Mouse (Mus musculus) MEL (cell line): ENCODE measurements around the gene Zfp354b. TPM values are rescaled to one million over a fixed set of nuclear protein-coding genes. Genes with fewer than 3 reads are reported as not detected.

Experiments
- DNase-seq: peaks from one replicate; pipeline ENCODE4 v3.0.0; 2011; ENCODE audit warnings: low read depth, low spot score
- H3K27ac ChIP-seq: 2 replicates; pipeline ENCODE4 v1.5.1; 2012; ENCODE audit warnings: low read depth, mild to moderate bottlenecking, control low read depth, low read length, moderate library complexity; ENCODE audit not compliant: control insufficient read depth
- H3K27me3 ChIP-seq, 2 experiments: fragments of 150-350 bp in 1 of 2; sonication (generic) in 1 of 2; 2 replicates each; pipeline ENCODE4 v1.6.1; 2012; ENCODE audit warnings: low read length in 2 of 2, mild to moderate bottlenecking in 2 of 2, improper control_type of control experiment in 1 of 2, moderate library complexity in 1 of 2; ENCODE audit not compliant: insufficient read depth in 2 of 2, control insufficient read depth in 1 of 2
- H3K36me3 ChIP-seq, 2 experiments: 2 replicates each; pipeline ENCODE4 v1.6.1; 2012 to 2014; ENCODE audit warnings: low read length in 2 of 2, improper control_type of control experiment in 1 of 2, inconsistent platforms in 1 of 2, mild to moderate bottlenecking in 1 of 2; ENCODE audit not compliant: insufficient read depth in 2 of 2, control insufficient read depth in 1 of 2
- H3K4me1 ChIP-seq, 2 experiments: fragments of 150-350 bp in 1 of 2; sonication (generic) in 1 of 2; 2 replicates each; pipeline ENCODE4 v1.6.1; 2012; ENCODE audit warnings: low read length in 2 of 2, improper control_type of control experiment in 1 of 2, mild to moderate bottlenecking in 1 of 2; ENCODE audit not compliant: insufficient read depth in 2 of 2, control insufficient read depth in 1 of 2
- H3K4me3 ChIP-seq, 2 experiments: fragments of 150-350 bp in 1 of 2; sonication (generic) in 1 of 2; 2 replicates each; pipeline ENCODE4 v1.5.1; 2012; ENCODE audit warnings: low read depth in 2 of 2, low read length in 2 of 2, mild to moderate bottlenecking in 2 of 2, moderate library complexity in 2 of 2, control low read depth in 1 of 2, improper control_type of control experiment in 1 of 2; ENCODE audit not compliant: control insufficient read depth in 1 of 2, insufficient read depth in 1 of 2
- H3K79me2 ChIP-seq: 2 replicates; pipeline ENCODE4 v1.6.1; 2012; ENCODE audit warnings: mild to moderate bottlenecking, low read length, moderate library complexity; ENCODE audit not compliant: control insufficient read depth, poor library complexity, insufficient read depth
- H3K9ac ChIP-seq: 2 replicates; pipeline ENCODE4 v1.6.1; 2012; ENCODE audit warnings: low read depth, mild to moderate bottlenecking, control low read depth, low read length, moderate library complexity; ENCODE audit not compliant: control insufficient read depth, poor library complexity, severe bottlenecking
- H3K9me3 ChIP-seq: fragments of 150-350 bp; sonication (generic); replicated peaks from 2 replicates; pipeline ENCODE4 v1.6.1; 2012; ENCODE audit warnings: mild to moderate bottlenecking, low read length, improper control_type of control experiment, moderate library complexity; ENCODE audit not compliant: insufficient read depth
- BHLHE40 ChIP-seq: IDR thresholded peaks from 2 replicates; pipeline ENCODE4 v1.6.1; 2012; ENCODE audit warnings: low read depth, mild to moderate bottlenecking, inconsistent platforms, low read length, improper control_type of control experiment, borderline replicate concordance
- E2F4 ChIP-seq: IDR thresholded peaks from 2 replicates; pipeline ENCODE4 v1.6.1; 2011; ENCODE audit warnings: low read depth, low read length, improper control_type of control experiment, borderline replicate concordance
- EP300 ChIP-seq, 2 experiments: IDR thresholded peaks; 2 replicates each; pipeline ENCODE4 v1.6.1; 2011; ENCODE audit warnings: improper control_type of control experiment in 2 of 2, low read length in 2 of 2, low read depth in 1 of 2, mild to moderate bottlenecking in 1 of 2
- ETS1 ChIP-seq: IDR thresholded peaks from 2 replicates; pipeline ENCODE4 v1.6.1; 2012; ENCODE audit warnings: low read depth, mild to moderate bottlenecking, inconsistent platforms, low read length, improper control_type of control experiment, moderate library complexity
- GABPA ChIP-seq: IDR thresholded peaks from 2 replicates; pipeline ENCODE4 v1.6.1; 2012; ENCODE audit warnings: low read depth, mild to moderate bottlenecking, inconsistent platforms, low read length, improper control_type of control experiment, moderate library complexity
- GATA1 ChIP-seq: IDR thresholded peaks from 2 replicates; pipeline ENCODE4 v1.6.1; 2011; ENCODE audit warnings: low read depth, low read length, improper control_type of control experiment
- JUND ChIP-seq: IDR thresholded peaks from 2 replicates; pipeline ENCODE4 v1.6.1; 2011; ENCODE audit warnings: low read depth, mild to moderate bottlenecking, improper control_type of control experiment, low read length
- MAX ChIP-seq: IDR thresholded peaks from 2 replicates; pipeline ENCODE4 v1.6.1; 2011; ENCODE audit warnings: low read length, improper control_type of control experiment
- MYB ChIP-seq: IDR thresholded peaks from 2 replicates; pipeline ENCODE4 v1.6.1; 2011; ENCODE audit warnings: mild to moderate bottlenecking, low read depth, low read length, improper control_type of control experiment
- MYC ChIP-seq: IDR thresholded peaks from 2 replicates; pipeline ENCODE4 v1.6.1; 2011; ENCODE audit warnings: low read depth, mild to moderate bottlenecking, low read length, improper control_type of control experiment, moderate library complexity
- POLR2AphosphoS2 ChIP-seq: IDR thresholded peaks from 2 replicates; pipeline ENCODE4 v1.6.1; 2011; ENCODE audit warnings: low read length, improper control_type of control experiment
- TCF12 ChIP-seq: IDR thresholded peaks from 2 replicates; pipeline ENCODE4 v1.6.1; 2014; ENCODE audit warnings: low read depth, mild to moderate bottlenecking, inconsistent platforms, low read length, improper control_type of control experiment, moderate library complexity
- UBTF ChIP-seq: IDR thresholded peaks from 2 replicates; pipeline ENCODE4 v1.6.1; 2012; ENCODE audit warnings: low read depth, mild to moderate bottlenecking, inconsistent platforms, low read length, improper control_type of control experiment, moderate library complexity, borderline replicate concordance; ENCODE audit not compliant: insufficient read depth
- USF1 ChIP-seq: IDR thresholded peaks from 2 replicates; pipeline ENCODE4 v1.6.1; 2014; ENCODE audit warnings: low read depth, mild to moderate bottlenecking, inconsistent platforms, low read length, improper control_type of control experiment, moderate library complexity
- ZC3H11A ChIP-seq: IDR thresholded peaks from 2 replicates; pipeline ENCODE4 v1.6.1; 2012; ENCODE audit warnings: low read depth, mild to moderate bottlenecking, inconsistent platforms, low read length, improper control_type of control experiment
- polyA plus RNA-seq, 2 experiments: library from polyadenylated mRNA; stranded (reverse) in 1 of 2; unstranded in 1 of 2; fragments of >175 nt in 1 of 2; fragments of >200 nt in 1 of 2; gene quantifications; 2 replicates each; pipeline versions ENCODE4 v1.2.1 to v1.2.4; 2012; ENCODE audit warnings: low replicate concordance in 2 of 2, low read depth in 1 of 2; ENCODE audit not compliant: insufficient read length in 2 of 2, insufficient read depth in 1 of 2, missing spikeins in 1 of 2
- total RNA-seq: library from RNA; depleted of rRNA; stranded (reverse); fragments of 300-350 nt; gene quantifications from 2 replicates; pipeline ENCODE4 v1.2.3, GENCODE M21; 2012

Gene Zfp354b
- total and polyA plus RNA-seq, 3 experiments, result not detected

- no peaks in the 10 kb centered on the region for H3K36me3 ChIP-seq
- DNase-seq, result peak; percentile 7
- H3K27ac ChIP-seq, result no peak overlapping the region
- no peaks in the 10 kb centered on the region for H3K9me3 ChIP-seq
- H3K9ac ChIP-seq, result no peak overlapping the region
- H3K4me1 ChIP-seq, result no peaks in the 10 kb centered on the region
- H3K79me2 ChIP-seq, result no peaks in the 10 kb centered on the region
- TF ChIP-seq GATA1 (peak; percentile 75), POLR2AphosphoS2 (no peak), TCF12 (peak; percentile 35; the same call in 1 of the 2 replicates), EP300 (IDR thresholded peaks at IDR 0.05; ENCODE audit: low read depth in 1 of 2, low read length in 2 of 2) (peak; percentile 13 to 48; a peak in 1 of 4 replicates), MYC (no peak)
- H3K4me3 ChIP-seq, result no peak overlapping the region
- no peaks in the 10 kb centered on the region for H3K27me3 ChIP-seq
Observed at GRCm38 (mm10) chr11:50964886-50965285, 33.5 kb upstream of the Zfp354b start.

- no peak for DNase-seq
- no peaks in the 10 kb centered on the region for H3K36me3 ChIP-seq
- H3K27me3 ChIP-seq, result no peaks in the 10 kb centered on the region
- TF ChIP-seq JUND, result no peak
- H3K9ac ChIP-seq, result no peak within 1 kb of the TSS
- H3K79me2 ChIP-seq, result no peaks in the 10 kb centered on the region
- no peak within 1 kb of the TSS for H3K4me3 ChIP-seq
- no peaks in the 10 kb centered on the region for H3K9me3 ChIP-seq
- H3K4me1 ChIP-seq, result no peaks in the 10 kb centered on the region
- H3K27ac ChIP-seq, result no peak within 1 kb of the TSS
Observed at GRCm38 (mm10) chr11:50953665-50954064, 22.2 kb upstream of the Zfp354b start, which contains the start of gene Prop1. Gene Prop1 (minus strand): TSS chr11:50953765.

DNA sequence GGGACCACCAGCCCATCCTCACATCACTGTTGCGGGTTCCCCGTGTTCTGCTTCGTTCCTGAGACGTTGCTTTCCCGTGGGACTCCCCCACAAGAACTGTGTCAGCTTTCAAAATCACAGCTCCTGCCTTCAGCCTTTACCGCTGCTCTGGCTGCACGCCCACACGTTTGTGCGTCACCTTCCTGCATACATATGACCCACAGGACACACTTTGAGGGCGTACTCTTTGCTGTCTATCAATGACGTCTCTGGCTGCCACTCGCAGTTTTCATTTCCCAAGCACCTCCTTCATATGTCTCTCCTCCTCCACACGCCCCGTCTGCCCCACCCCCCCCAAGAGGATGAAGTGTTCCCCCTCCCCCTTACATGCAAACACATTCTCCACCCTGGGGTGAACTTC lies 20.9 kb upstream of the Zfp354b start:
- Histone ChIP-seq H3K9ac (no peak overlapping the region), H3K27ac (no peak overlapping the region), H3K79me2 (no peaks in the 10 kb centered on the region)
- TF ChIP-seq GABPA (no peak), E2F4 (no peak), BHLHE40 (no peak), USF1 (no peak), UBTF (no peak), ZC3H11A (no peak), ETS1 (no peak), MAX (no peak), MYB (no peak)
- TF ChIP-seq, all 39 proteins: peak for 0
- Histone ChIP-seq H3K4me1 (no peaks in the 10 kb centered on the region), H3K9me3 (no peaks in the 10 kb centered on the region), H3K36me3 (no peaks in the 10 kb centered on the region), H3K4me3 (no peak overlapping the region), H3K27me3 (no peaks in the 10 kb centered on the region)
- DNase-seq, result no peak
